Mouse (Mus musculus): Measurements from ENCODE around the gene Stradb.

DNA sequence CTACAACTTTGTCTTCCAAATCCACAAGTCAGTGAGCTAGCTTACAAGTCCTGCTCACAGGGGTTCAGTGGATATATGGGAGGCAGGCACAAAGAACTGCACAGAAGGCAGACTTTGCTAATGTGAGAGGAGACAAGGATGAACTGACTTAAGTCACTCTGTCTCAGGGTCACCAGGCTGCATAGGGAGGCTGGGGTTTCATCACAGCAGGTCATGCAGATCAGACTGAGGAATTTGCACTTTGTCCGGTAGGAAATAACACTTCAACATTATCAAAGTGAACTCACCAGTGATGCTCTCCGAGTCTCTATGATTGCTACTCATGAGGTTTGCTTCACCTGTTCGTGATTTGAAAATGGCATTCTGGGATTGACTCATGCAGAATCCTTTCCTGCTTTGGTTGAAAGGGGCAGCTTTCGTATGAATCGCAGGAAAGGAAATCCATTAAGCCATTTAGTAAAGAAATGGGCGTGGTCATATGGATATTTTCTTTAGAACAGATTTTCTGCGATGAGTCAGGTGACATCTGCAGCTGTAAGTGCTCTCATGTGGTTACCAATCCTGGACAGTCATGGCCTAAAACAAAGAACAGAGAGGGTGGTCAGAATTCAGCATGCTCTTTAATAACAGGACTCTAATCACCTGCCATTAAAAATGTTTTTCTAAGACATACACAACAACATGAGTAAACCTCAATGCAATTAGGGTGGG is 27.2 kb upstream of the Stradb start:
- TF ChIP-seq EP300 (IDR thresholded peaks at IDR 0.05; ENCODE audit: low read depth) (no peak), CTCF (IDR thresholded peaks at IDR 0.05; ENCODE audit: low read depth) (no peak)

All from liver, embryonic 14.5 days (tissue).